Mouse (Mus musculus) Muller cell, postnatal 12 days (primary cell): ENCODE results near the gene Usp20.

Experiments
- DNase-seq: peaks from one replicate; pipeline ENCODE4 v3.0.0-alpha.2; 2015; ENCODE audit errors: inconsistent ontology term

Gene Usp20

GRCm38 (mm10) chr2:30985111-30986020 is 3.3 kb downstream of the Usp20 start:
- DNase-seq = peak; percentile 59

GRCm38 (mm10) chr2:30990221-30990620 is 8.1 kb downstream of the Usp20 start:
- no peak for DNase-seq

- no peak for DNase-seq
Observed at GRCm38 (mm10) chr2:30994853-30995252, 12.8 kb downstream of the Usp20 start.

GRCm38 (mm10) chr2:30995432-30995996 is 13.4 kb downstream of the Usp20 start:
- DNase-seq = peak; percentile 36

- DNase-seq = no peak
Observed at GRCm38 (mm10) chr2:30998443-30999260, 16.6 kb downstream of the Usp20 start.

- no peak for DNase-seq
Observed at GRCm38 (mm10) chr2:31002857-31003256, 20.8 kb downstream of the Usp20 start.

GRCm38 (mm10) chr2:31005453-31005852 is 23.4 kb downstream of the Usp20 start:
- no peak for DNase-seq

- no peak for DNase-seq
Observed at GRCm38 (mm10) chr2:31006434-31006833, 24.4 kb downstream of the Usp20 start.

GRCm38 (mm10) chr2:31007208-31007607 is 25.1 kb downstream of the Usp20 start:
- DNase-seq = no peak

GRCm38 (mm10) chr2:31013371-31014120 is 31.5 kb downstream of the Usp20 start:
- DNase-seq = no peak

GRCm38 (mm10) chr2:31017625-31018317 is 35.7 kb downstream of the Usp20 start:
- no peak for DNase-seq

GRCm38 (mm10) chr2:31018519-31018918 is 36.4 kb downstream of the Usp20 start:
- DNase-seq = no peak

GRCm38 (mm10) chr2:31019011-31019410 is 36.9 kb downstream of the Usp20 start:
- no peak for DNase-seq

- no peak for DNase-seq
Observed at GRCm38 (mm10) chr2:31020202-31020601, 38.1 kb downstream of the Usp20 start.

- DNase-seq = no peak
Observed at GRCm38 (mm10) chr2:31023940-31024339, 41.9 kb downstream of the Usp20 start.

- peak; percentile 50 for DNase-seq
Observed at GRCm38 (mm10) chr2:31024618-31025370, 42.7 kb downstream of the Usp20 start.

GRCm38 (mm10) chr2:31025458-31025857 is 43.4 kb downstream of the Usp20 start:
- peak; percentile 42 for DNase-seq

GRCm38 (mm10) chr2:31026642-31027041 is 44.6 kb downstream of the Usp20 start:
- DNase-seq = peak; percentile 59

GRCm38 (mm10) chr2:31031972-31032371 is 49.9 kb downstream of the Usp20 start:
- no peak for DNase-seq

GRCm38 (mm10) chr2:31036811-31037210 is 54.7 kb downstream of the Usp20 start:
- no peak for DNase-seq
